Mouse (Mus musculus) intestine, embryonic 16.5 days (tissue): Measurements from ENCODE around the gene Nt5dc3. TPM values are rescaled to one million over a fixed set of nuclear protein-coding genes. Genes with fewer than 3 reads are reported as not detected.

Experiments
- ATAC-seq: fragments of 200-750 bp; cut with Nextera tagmentation; 2 replicates; pipeline ENCODE4 v1.8.0; 2017; ENCODE audit warnings: moderate TSS enrichment, moderate library complexity
- H3K27ac ChIP-seq: fragments of 300-500 bp; sonication (generic); 2 replicates; pipeline ENCODE4 v1.5.1; 2014; ENCODE audit warnings: mild to moderate bottlenecking, low read length
- H3K27me3 ChIP-seq: fragments of 300-500 bp; sonication (generic); replicated peaks from 2 replicates; pipeline ENCODE4 v1.6.1; 2014; ENCODE audit warnings: low read length, control low read depth, mixed read lengths; ENCODE audit not compliant: control insufficient read depth, insufficient read depth
- H3K36me3 ChIP-seq: fragments of 300-500 bp; sonication (generic); 2 replicates; pipeline ENCODE4 v1.6.1; 2014; ENCODE audit warnings: low read length, control low read depth; ENCODE audit not compliant: control insufficient read depth, insufficient read depth
- H3K4me1 ChIP-seq: fragments of 300-500 bp; sonication (generic); 2 replicates; pipeline ENCODE4 v1.6.1; 2014; ENCODE audit warnings: low read length, control low read depth, mixed read lengths; ENCODE audit not compliant: control insufficient read depth, insufficient read depth
- H3K4me2 ChIP-seq: fragments of 300-500 bp; sonication (generic); 2 replicates; pipeline ENCODE4 v1.6.1; 2014; ENCODE audit warnings: low read depth, low read length, control low read depth
- H3K4me3 ChIP-seq: fragments of 300-500 bp; sonication (generic); 2 replicates; pipeline ENCODE4 v1.5.1; 2014; ENCODE audit warnings: mild to moderate bottlenecking, low read length
- H3K9ac ChIP-seq: fragments of 300-500 bp; sonication (generic); 2 replicates; pipeline ENCODE4 v1.6.1; 2014; ENCODE audit warnings: low read depth, low read length
- H3K9me3 ChIP-seq: fragments of 300-500 bp; sonication (generic); 2 replicates; pipeline ENCODE4 v1.6.1; 2016; ENCODE audit warnings: low read length, control low read depth; ENCODE audit not compliant: control insufficient read depth
- WGBS: fragments of 180-500 bp; shearing (Covaris S2); extraction: QIAGEN DNeasy Blood & Tissue Kit; methylation state at CpG from one replicate; pipeline ENCODE4 v1.1.7; 2014; 5-methylcytosine and 5-hydroxymethylcytosine counted together
- polyA plus RNA-seq: library from polyadenylated mRNA; unstranded; fragments of >200 nt; fragmentation: Nextera tagmentation; extraction: Ambion mirVana; gene quantifications from 2 replicates; pipeline ENCODE4 v1.2.1, GENCODE M21; 2015

Nt5dc3 gene
- polyA plus RNA-seq, 1 experiment from 2014 or later, result 0.91 TPM

DNA sequence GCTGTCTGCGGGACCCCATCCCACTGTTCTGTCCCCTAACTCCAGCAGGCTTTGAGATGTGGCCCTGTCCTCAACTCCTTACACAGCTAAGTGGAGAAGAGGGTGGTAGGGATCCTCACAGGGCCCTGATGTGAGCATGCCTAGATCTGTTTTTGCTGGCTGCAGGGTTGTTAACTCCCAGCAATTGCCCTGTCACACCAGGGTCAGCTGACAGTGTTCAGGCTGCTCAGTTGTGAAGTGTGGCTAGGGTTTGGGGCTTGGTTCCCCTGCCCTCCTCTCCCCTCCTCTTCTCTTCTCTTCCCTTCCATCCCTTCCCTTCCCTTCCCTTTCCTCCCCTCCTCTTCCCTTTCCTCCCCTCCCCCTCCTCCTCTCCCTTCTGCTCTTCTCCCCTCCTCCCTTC, 17.6 kb upstream of the Nt5dc3 start:
- H3K9ac ChIP-seq, result no peak overlapping the region
- H3K4me3 ChIP-seq, result no peak overlapping the region
- H3K27me3 ChIP-seq, result no peaks in the 10 kb centered on the region
- WGBS, result 86% methylated on average over 1 of the region's 1 CpGs
- 0 out of 2 replicates have a peak, but pooled peaks cover 3% of the 10 kb centered on the region for H3K9me3 ChIP-seq
- H3K4me1 ChIP-seq, result no peaks in the 10 kb centered on the region
- no peak overlapping the region for H3K4me2 ChIP-seq
- no peak for ATAC-seq
- H3K36me3 ChIP-seq, result no peaks in the 10 kb centered on the region
- H3K27ac ChIP-seq, result no peak overlapping the region

DNA sequence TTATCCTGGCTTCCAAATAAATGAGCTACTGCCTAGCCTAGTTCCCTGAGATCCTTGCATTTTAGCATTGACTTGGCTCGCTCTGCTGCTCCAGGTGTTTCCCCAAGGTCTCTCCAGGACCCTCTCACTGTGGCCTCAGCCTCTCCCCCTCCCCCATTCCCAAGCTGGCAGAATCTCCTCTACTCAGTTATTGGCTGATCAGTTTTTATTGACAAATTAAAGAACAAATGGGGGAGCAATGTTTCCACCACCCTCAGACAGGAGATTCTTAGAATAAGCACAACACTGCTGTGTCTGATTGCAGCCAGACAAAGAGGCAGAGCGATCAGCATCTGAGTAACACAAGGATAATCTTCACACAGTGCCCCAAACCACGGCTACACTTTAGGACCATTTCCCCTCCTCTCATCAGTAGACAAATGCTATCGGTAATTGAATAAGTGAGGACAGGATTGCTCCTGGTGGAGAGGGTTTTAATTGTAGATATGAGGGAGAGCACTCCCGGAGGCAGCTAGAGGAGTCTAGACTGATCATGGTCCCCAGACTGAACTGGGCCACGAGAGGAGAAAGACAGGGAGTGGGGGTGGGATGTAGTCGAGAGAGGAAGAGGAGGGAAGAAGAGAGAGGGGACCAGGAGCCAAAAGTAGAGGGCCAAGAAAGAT, 17.0 kb upstream of the Nt5dc3 start:
- Histone ChIP-seq H3K9ac (no peak overlapping the region), H3K9me3 (0 out of 2 replicates have a peak, but pooled peaks cover 3% of the 10 kb centered on the region), H3K36me3 (no peaks in the 10 kb centered on the region), H3K27me3 (no peaks in the 10 kb centered on the region), H3K4me3 (no peak overlapping the region), H3K27ac (no peak overlapping the region), H3K4me1 (no peaks in the 10 kb centered on the region), H3K4me2 (no peak overlapping the region)
- 56% methylated on average over 7 of the region's 7 CpGs for WGBS
- no peak for ATAC-seq

DNA sequence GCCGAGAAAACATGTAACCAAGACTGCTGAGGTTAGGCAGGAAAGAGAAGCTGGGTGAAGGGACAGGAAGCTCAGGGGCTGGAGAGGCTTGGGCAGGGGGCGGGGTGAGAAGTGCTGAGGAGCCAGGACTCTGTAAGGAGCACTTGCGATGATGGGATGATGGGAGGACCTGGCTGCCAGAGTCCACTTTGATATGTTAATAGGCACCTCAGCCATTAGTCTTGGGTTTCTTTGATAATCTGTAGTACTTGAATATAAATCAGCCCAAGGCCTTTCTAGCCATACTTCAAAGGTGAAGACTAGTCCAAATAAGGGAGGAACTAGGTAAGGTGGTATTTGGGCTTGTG, 16.4 kb upstream of the Nt5dc3 start:
- no peak for ATAC-seq
- Histone ChIP-seq H3K4me2 (no peak overlapping the region), H3K27ac (no peak overlapping the region), H3K36me3 (no peaks in the 10 kb centered on the region), H3K4me3 (no peak overlapping the region), H3K4me1 (no peaks in the 10 kb centered on the region), H3K27me3 (no peaks in the 10 kb centered on the region), H3K9me3 (0 out of 2 replicates have a peak, but pooled peaks cover 3% of the 10 kb centered on the region), H3K9ac (no peak overlapping the region)
- WGBS, result 72% methylated on average over 3 of the region's 3 CpGs

DNA sequence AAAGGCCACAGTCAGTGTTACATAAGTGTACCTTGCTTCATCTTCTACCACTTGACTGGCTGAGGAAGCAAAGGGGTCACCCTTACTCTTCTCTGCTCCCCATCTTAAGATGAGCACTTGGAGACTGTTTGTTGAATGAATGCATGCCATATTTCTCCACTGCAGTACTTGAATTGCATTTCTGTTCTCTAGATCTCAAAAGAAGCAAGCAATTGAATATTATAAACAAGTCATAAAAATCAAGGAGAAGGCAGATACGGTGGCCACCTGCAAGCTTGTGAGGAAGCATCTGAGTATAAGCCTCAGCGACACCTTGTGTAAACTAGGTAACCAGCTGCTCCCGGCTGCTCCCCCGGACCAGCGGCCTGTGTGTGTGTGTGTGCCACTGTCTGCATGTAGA, 15.1 kb upstream of the Nt5dc3 start, which contains the start of gene Gm49358:
Gm49358 (plus strand) TSS at position 301 of the 400 bp plus-strand sequence.
- Histone ChIP-seq H3K4me3 (no peak within 1 kb of the TSS), H3K27ac (no peak within 1 kb of the TSS), H3K27me3 (no peaks in the 10 kb centered on the region), H3K4me2 (no peak within 1 kb of the TSS), H3K36me3 (no peaks in the 10 kb centered on the region), H3K9me3 (0 out of 2 replicates have a peak, but pooled peaks cover 3% of the 10 kb centered on the region), H3K9ac (no peak within 1 kb of the TSS), H3K4me1 (no peaks in the 10 kb centered on the region)
- 54% methylated on average over 5 of the region's 5 CpGs for WGBS
- ATAC-seq, result no peak

DNA sequence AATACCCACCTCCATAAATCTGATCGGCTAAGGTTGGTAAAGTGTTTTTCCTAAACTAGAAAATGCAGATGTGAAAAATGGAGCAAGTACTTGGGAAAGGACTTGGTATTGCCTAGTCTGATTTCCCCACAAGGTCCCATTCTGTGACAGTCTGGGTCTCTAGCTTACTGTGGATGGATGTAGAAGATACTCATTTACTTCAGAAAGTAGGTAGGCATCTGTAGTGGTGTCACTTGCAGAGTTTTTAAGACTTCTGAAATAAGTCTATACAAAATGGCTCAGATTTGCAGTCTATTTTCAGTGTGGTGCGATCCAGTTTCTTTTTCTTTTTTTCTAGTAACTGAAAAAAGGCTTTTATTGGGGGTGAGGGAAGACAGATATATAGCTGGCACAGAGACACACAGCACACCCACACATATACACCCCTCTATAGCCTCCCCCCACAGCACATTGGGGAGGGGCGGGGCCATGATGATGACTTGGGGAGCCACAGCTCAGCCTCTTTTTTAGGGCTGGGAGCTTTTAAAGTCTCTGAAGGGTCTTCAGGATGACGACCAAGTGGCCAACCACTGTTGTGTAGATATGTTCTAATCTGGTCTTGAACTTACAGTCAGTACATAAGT, 13.3 kb upstream of the Nt5dc3 start:
- H3K27me3 ChIP-seq, result 0 out of 2 replicates have a peak, but pooled peaks cover 2% of the 10 kb centered on the region
- no peak for ATAC-seq
- 89% methylated on average over 4 of the region's 4 CpGs for WGBS
- H3K9me3 ChIP-seq, result 0 out of 2 replicates have a peak, but pooled peaks cover 3% of the 10 kb centered on the region
- no peaks in the 10 kb centered on the region; the same call in 1 of the 2 replicates for H3K4me1 ChIP-seq
- H3K27ac ChIP-seq, result no peak overlapping the region
- no peak overlapping the region for H3K4me2 ChIP-seq
- H3K4me3 ChIP-seq, result no peak overlapping the region
- H3K9ac ChIP-seq, result no peak overlapping the region
- no peaks in the 10 kb centered on the region for H3K36me3 ChIP-seq

DNA sequence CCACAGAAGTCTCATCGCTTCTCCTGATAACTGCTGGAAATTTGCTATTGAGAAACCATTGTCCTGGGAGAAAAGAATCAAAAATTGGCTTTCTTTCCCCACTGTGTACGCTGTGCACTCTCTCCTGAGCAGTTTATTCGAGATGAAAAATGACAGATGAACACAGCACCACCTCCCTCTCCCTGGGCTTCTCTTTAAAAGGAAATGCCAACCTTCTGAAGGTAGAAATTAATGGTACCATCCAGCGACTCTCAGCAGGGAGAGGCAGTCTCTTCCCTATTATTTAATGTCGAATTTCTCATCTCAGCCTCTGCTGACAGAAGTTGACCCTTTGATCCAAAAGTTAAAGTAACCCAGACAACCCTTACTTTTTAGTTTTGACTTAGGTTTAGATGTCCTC, 9.6 kb upstream of the Nt5dc3 start:
- no peaks in the 10 kb centered on the region; the same call in 1 of the 2 replicates for H3K4me1 ChIP-seq
- no peak for ATAC-seq
- no peaks in the 10 kb centered on the region for H3K9me3 ChIP-seq
- 0 out of 2 replicates have a peak, but pooled peaks cover 5% of the 10 kb centered on the region for H3K27me3 ChIP-seq
- no peaks in the 10 kb centered on the region for H3K36me3 ChIP-seq
- no peak overlapping the region for H3K4me2 ChIP-seq
- H3K27ac ChIP-seq, result no peak overlapping the region
- H3K9ac ChIP-seq, result no peak overlapping the region
- no peak overlapping the region for H3K4me3 ChIP-seq
- WGBS, result 60% methylated on average over 5 of the region's 5 CpGs

DNA sequence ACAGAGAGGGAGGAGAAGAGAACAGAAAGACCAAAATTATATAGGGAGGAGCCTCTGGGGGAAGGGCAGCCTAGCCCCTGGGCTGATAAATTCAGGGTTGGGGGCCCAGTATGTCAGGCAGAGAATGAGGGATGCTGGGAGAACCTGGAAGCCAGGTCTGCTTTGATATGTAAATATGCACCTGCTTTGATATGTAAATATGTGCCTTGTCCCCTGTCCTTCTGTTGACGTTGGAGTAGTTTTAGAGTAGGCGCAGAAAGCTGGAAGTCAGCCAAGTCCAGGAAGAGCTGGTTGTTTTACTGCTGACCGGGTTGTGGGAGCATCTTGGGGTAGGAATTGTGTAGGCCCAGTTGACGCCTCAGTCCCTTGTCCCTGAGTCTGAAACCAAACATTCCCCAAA, 9.0 kb upstream of the Nt5dc3 start:
- WGBS, result 29% methylated on average over 4 of the region's 4 CpGs
- Histone ChIP-seq H3K27ac (no peak overlapping the region), H3K36me3 (no peaks in the 10 kb centered on the region), H3K27me3 (peaks cover 5% of the 10 kb centered on the region; the same call in 1 of the 2 replicates), H3K4me3 (no peak overlapping the region), H3K4me2 (no peak overlapping the region), H3K4me1 (no peaks in the 10 kb centered on the region; the same call in 1 of the 2 replicates), H3K9ac (no peak overlapping the region), H3K9me3 (no peaks in the 10 kb centered on the region)
- ATAC-seq, result no peak

DNA sequence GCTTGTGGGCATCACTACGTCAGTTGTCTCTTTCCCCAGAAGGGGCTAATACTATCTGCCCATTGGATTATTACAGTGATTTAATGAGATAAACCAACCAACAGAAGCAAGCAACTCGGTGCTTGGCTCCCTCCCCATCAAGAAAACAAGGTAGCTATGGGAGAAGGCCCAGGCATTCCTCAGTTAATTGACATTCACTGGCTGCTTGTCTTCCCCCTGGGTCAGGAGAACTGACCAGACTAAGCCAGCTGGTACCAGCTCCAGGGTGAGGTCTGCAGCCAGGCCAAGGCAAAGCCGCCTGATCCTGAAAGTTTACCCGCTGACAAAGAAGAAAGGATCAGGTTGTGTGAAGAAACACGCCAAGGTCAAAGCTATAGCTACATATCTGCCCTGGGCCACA, 7.1 kb upstream of the Nt5dc3 start:
- H3K9me3 ChIP-seq, result no peaks in the 10 kb centered on the region
- WGBS, result 81% methylated on average over 5 of the region's 5 CpGs
- no peaks in the 10 kb centered on the region for H3K36me3 ChIP-seq

DNA sequence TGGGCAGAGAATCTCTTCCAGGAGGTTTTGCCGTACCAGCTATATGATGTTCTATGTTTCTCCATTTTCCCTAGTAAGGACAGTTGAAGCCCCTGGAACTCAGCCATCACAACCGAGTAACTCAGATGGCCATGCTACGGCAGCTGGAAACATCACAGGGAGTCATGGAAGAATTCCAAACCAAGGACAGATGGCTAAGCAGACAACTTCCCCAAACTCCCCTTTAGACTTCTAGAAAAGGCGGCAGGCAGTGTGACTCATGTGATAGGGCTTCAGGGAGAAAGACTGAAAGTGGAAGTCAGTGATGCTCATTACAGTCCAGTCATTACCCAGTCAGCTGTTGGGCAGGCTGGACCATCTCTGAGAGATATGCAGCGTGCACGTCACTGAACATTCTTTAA, 6.6 kb upstream of the Nt5dc3 start:
- H3K27me3 ChIP-seq, result peaks cover 5% of the 10 kb centered on the region; the same call in 1 of the 2 replicates
- H3K4me2 ChIP-seq, result no peak overlapping the region
- no peak overlapping the region for H3K9ac ChIP-seq
- 56% methylated on average over 6 of the region's 6 CpGs for WGBS
- no peak overlapping the region; the same call in 1 of the 2 replicates for H3K27ac ChIP-seq
- no peaks in the 10 kb centered on the region; the same call in 1 of the 2 replicates for H3K4me1 ChIP-seq
- no peak overlapping the region for H3K4me3 ChIP-seq
- H3K9me3 ChIP-seq, result no peaks in the 10 kb centered on the region
- H3K36me3 ChIP-seq, result no peaks in the 10 kb centered on the region
- ATAC-seq, result peak; percentile 59; the same call in 1 of the 2 replicates

More for the DNA sequence above, 7.1 kb upstream of the Nt5dc3 start:
- Histone ChIP-seq H3K4me3 (no peak overlapping the region), H3K4me1 (no peaks in the 10 kb centered on the region; the same call in 1 of the 2 replicates), H3K27ac (no peak overlapping the region), H3K9ac (no peak overlapping the region), H3K27me3 (peaks cover 5% of the 10 kb centered on the region; the same call in 1 of the 2 replicates), H3K4me2 (no peak overlapping the region)
- no peak for ATAC-seq
